ENCODE assay signal across 23 mouse cellular contexts in the genomic region with DNA sequence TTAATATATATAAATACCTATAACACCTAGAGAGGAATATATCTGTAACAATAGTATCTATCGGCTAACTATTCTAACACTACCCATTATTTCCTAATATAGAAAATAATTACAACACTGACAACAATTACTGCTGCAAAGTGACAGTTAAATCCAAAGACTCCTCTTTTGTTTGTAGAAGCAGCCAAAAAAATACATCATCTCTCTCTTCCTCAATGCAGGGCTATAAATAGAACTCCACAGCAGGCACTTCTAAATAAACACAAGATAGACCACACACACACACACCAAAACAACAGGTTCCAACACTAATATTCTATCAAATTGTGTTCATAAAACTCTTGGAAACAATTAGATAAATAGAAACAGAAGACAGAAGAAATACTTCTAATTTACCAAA. TPM values are rescaled to one million over a fixed set of nuclear protein-coding genes. Genes with fewer than 3 reads are reported as not detected.
DNase-seq lines count a peak whose midpoint lies in the region; ATAC-seq and TF ChIP-seq lines count a peak whose summit lies in the region.
"Had no signal": no experiment of that assay in that cellular context is flagged by ENCODE, and none has a peak within 500 bp of the region (broad histone marks: within the 10 kb centered on the region; RNA-seq: fewer than 3 reads in every experiment).

No protein-coding gene starts in this region.

- H3K9me3 ChIP-seq in heart, postnatal 0 days (replicated peaks; ENCODE audit: control insufficient read depth, low read length), result no peaks in the 10 kb centered on the region
- no peaks in the 10 kb centered on the region for H3K9me3 ChIP-seq in heart, embryonic 12.5 days (replicated peaks)
- H3K9me3 ChIP-seq in lung, embryonic 14.5 days (ENCODE audit: low read depth, low read length), result no peaks in the 10 kb centered on the region
- no peaks in the 10 kb centered on the region for H3K9me3 ChIP-seq in liver, embryonic 11.5 days (ENCODE audit: control insufficient read depth, low read length)
- H3K9me3 ChIP-seq: forebrain, embryonic 10.5 days; forebrain, embryonic 13.5 days; heart, embryonic 10.5 days; hindbrain, embryonic 10.5 days; hindbrain, embryonic 13.5 days had no signal

- H3K36me3 ChIP-seq in heart, postnatal 0 days (replicated peaks; ENCODE audit: control insufficient read depth, insufficient read depth, low read length), result peaks cover 10% of the 10 kb centered on the region
- H3K36me3 ChIP-seq in heart, embryonic 12.5 days, result peaks cover 23% of the 10 kb centered on the region
- peaks cover 20% of the 10 kb centered on the region for H3K36me3 ChIP-seq in lung, embryonic 14.5 days (ENCODE audit: insufficient read depth)
- H3K36me3 ChIP-seq in liver, embryonic 11.5 days (ENCODE audit: control insufficient read depth, insufficient read depth, low read length), result no peaks in the 10 kb centered on the region

- H3K27me3 ChIP-seq in heart, postnatal 0 days (ENCODE audit: control insufficient read depth, insufficient read depth, low read length), result no peaks in the 10 kb centered on the region
- H3K27me3 ChIP-seq in heart, embryonic 12.5 days (replicated peaks), result no peaks in the 10 kb centered on the region
- no peaks in the 10 kb centered on the region for H3K27me3 ChIP-seq in lung, embryonic 14.5 days (ENCODE audit: insufficient read depth, low read length)
- no peaks in the 10 kb centered on the region for H3K27me3 ChIP-seq in liver, embryonic 11.5 days (replicated peaks; ENCODE audit: control insufficient read depth, insufficient read depth, low read length)
- H3K27me3 ChIP-seq: forebrain, embryonic 13.5 days; hindbrain, embryonic 13.5 days had no signal

- TF ChIP-seq POLR2A in brain, embryonic 14.5 days (IDR thresholded peaks at IDR 0.05; ENCODE audit: borderline replicate concordance, extremely low read depth, insufficient read depth, insufficient read length, poor library complexity, severe bottlenecking), result no peak

- H3K4me2 ChIP-seq in heart, postnatal 0 days (ENCODE audit: low read depth, low read length), result no peak overlapping the region
- H3K4me2 ChIP-seq in heart, embryonic 12.5 days, result no peak overlapping the region
- no peak overlapping the region for H3K4me2 ChIP-seq in lung, embryonic 14.5 days
- H3K4me2 ChIP-seq in liver, embryonic 11.5 days, result no peak overlapping the region
- H3K4me2 ChIP-seq: forebrain, embryonic 13.5 days; hindbrain, embryonic 13.5 days had no signal

- no peak for TF ChIP-seq CTCF in gastrocnemius, adult 2 months (IDR thresholded peaks at IDR 0.05)
- no peak for TF ChIP-seq CTCF in heart, postnatal 0 days (IDR thresholded peaks at IDR 0.05; ENCODE audit: low read depth)
- no peak for TF ChIP-seq CTCF in lung, embryonic 14.5 days (IDR thresholded peaks at IDR 0.05; ENCODE audit: low read depth)
- TF ChIP-seq CTCF in brain, embryonic 14.5 days (IDR thresholded peaks at IDR 0.05; ENCODE audit: borderline replicate concordance, extremely low read depth, insufficient read depth, insufficient read length), result no peak

- no peak overlapping the region for H3K9ac ChIP-seq in heart, postnatal 0 days (replicated peaks; ENCODE audit: low read depth, low read length)
- H3K9ac ChIP-seq in heart, embryonic 12.5 days, result no peak overlapping the region
- H3K9ac ChIP-seq in lung, embryonic 14.5 days, result no peak overlapping the region
- no peak overlapping the region for H3K9ac ChIP-seq in liver, embryonic 11.5 days (ENCODE audit: low read depth, low read length)
- H3K9ac ChIP-seq: forebrain, embryonic 13.5 days; hindbrain, embryonic 13.5 days had no signal

- TF ChIP-seq EP300 in heart, postnatal 0 days (IDR thresholded peaks at IDR 0.05; ENCODE audit: low read depth), result no peak

- intact Hi-C loops in gastrocnemius, adult 2 months (cut with DNase I), result loop anchor here (2.0 kb wide), 1 partner anchor 19 kb away; no protein-coding TSS in a partner anchor

- peak overlapping the region; percentile 73 for H3K27ac ChIP-seq in gastrocnemius, adult 2 months
- H3K27ac ChIP-seq in heart, postnatal 0 days (ENCODE audit: low read depth), result no peak overlapping the region
- H3K27ac ChIP-seq in heart, embryonic 12.5 days (ENCODE audit: poor library complexity, severe bottlenecking), result no peak overlapping the region
- H3K27ac ChIP-seq in lung, embryonic 14.5 days (ENCODE audit: low read depth), result no peak overlapping the region
- H3K27ac ChIP-seq in liver, embryonic 11.5 days (ENCODE audit: low read depth, low read length), result no peak overlapping the region
- H3K27ac ChIP-seq: forebrain, embryonic 10.5 days; forebrain, embryonic 13.5 days; hindbrain, embryonic 10.5 days; hindbrain, embryonic 13.5 days had no signal

- WGBS in heart, postnatal 0 days, result 41% methylated on average over 1 of the region's 1 CpGs
- 87% methylated on average over 1 of the region's 1 CpGs for WGBS in heart, embryonic 12.5 days
- 73% methylated on average over 1 of the region's 1 CpGs for WGBS in lung, embryonic 14.5 days
- 94% methylated on average over 1 of the region's 1 CpGs for WGBS in liver, embryonic 11.5 days

- peak overlapping the region; percentile 19; the same call in 1 of the 2 replicates for H3K4me3 ChIP-seq in gastrocnemius, adult 2 months
- H3K4me3 ChIP-seq in heart, postnatal 0 days (ENCODE audit: low read depth, low read length), result no peak overlapping the region
- H3K4me3 ChIP-seq in heart, embryonic 12.5 days, result no peak overlapping the region
- H3K4me3 ChIP-seq in lung, embryonic 14.5 days (ENCODE audit: low read depth, low read length), result no peak overlapping the region
- no peak overlapping the region for H3K4me3 ChIP-seq in liver, embryonic 11.5 days (ENCODE audit: low read depth, low read length)
- H3K4me3 ChIP-seq: forebrain, embryonic 10.5 days; forebrain, embryonic 13.5 days; heart, embryonic 10.5 days; hindbrain, embryonic 10.5 days; hindbrain, embryonic 13.5 days had no signal

- H3K4me1 ChIP-seq in heart, postnatal 0 days (ENCODE audit: control insufficient read depth, insufficient read depth), result peaks cover 22% of the 10 kb centered on the region
- peaks cover 38% of the 10 kb centered on the region for H3K4me1 ChIP-seq in heart, embryonic 12.5 days (replicated peaks)
- H3K4me1 ChIP-seq in lung, embryonic 14.5 days (ENCODE audit: insufficient read depth), result no peaks in the 10 kb centered on the region
- 0 out of 2 replicates have a peak, but pooled peaks cover 7% of the 10 kb centered on the region for H3K4me1 ChIP-seq in liver, embryonic 11.5 days (replicated peaks; ENCODE audit: control insufficient read depth, insufficient read depth, low read length)

- no peak for ATAC-seq in heart, postnatal 0 days (ENCODE audit: insufficient read depth, low read depth)
- ATAC-seq in heart, embryonic 12.5 days (ENCODE audit: insufficient number of reproducible peaks, low FRiP score), result no peak
- ATAC-seq in lung, embryonic 14.5 days (ENCODE audit: insufficient read depth), result no peak
- ATAC-seq in liver, embryonic 11.5 days (replicated peaks; ENCODE audit: low FRiP score), result no peak
- ATAC-seq: activated CD4-positive, CD25-positive, alpha-beta regulatory T cell, adult 4 months; forebrain, embryonic 13.5 days; forebrain, embryonic 16.5 days had no signal

- DNase-seq in gastrocnemius, adult 2 months, result no peak
- no peak for DNase-seq in gastrocnemius, adult 8-10 months (ENCODE audit: low spot score in 2 of 2)
- DNase-seq in heart, postnatal 0 days (ENCODE audit: low spot score), result peak; percentile 48
- DNase-seq in lung, embryonic 14.5 days, result peak; percentile 63
- no peak for DNase-seq in lung, postnatal 10 days
- DNase-seq in brain, embryonic 14.5 days (ENCODE audit: low read depth), result peak; percentile 23
- no peak for DNase-seq in liver, embryonic 11.5 days (ENCODE audit: low spot score)
- DNase-seq: adrenal gland, adult 8-10 months; adrenal gland, postnatal 25 days; cerebellum, adult 18-20 months; cerebellum, adult 9-10 months; cerebellum, postnatal 14 days; gastrocnemius, postnatal 25 days; heart, postnatal 10 days; heart, postnatal 36 days had no signal

RNA-seq across cellular contexts. Expression of a gene that starts 21.8 kb away (rescaled TPM):
- 100 to 1,000 TPM; 256 to 358 TPM for total RNA-seq in gastrocnemius, adult 2 months (2021)
- 100 to 1,000 TPM; 281 to 318 (median 297) TPM for total RNA-seq in gastrocnemius, adult 8-10 months (2022)
- 62.9 and 63.3 TPM in 2 replicates for total RNA-seq in heart, postnatal 0 days (2014; rRNA removed; ENCODE audit: low replicate concordance)
- 44.2 and 45.0 TPM in 2 replicates for polyA plus RNA-seq in heart, postnatal 0 days (2015; fragmentation: Nextera tagmentation; extraction: Ambion mirVana)
- 60.1 and 62.9 TPM in 2 replicates for polyA plus RNA-seq in heart, embryonic 12.5 days (2016; fragmentation: Nextera tagmentation; extraction: Ambion mirVana)
- polyA plus RNA-seq in lung, embryonic 14.5 days (2014; fragmentation: Nextera tagmentation; extraction: Ambion mirVana), result 38.9 and 39.7 TPM in 2 replicates
- polyA plus RNA-seq in brain, embryonic 14.5 days (2012; rRNA removed), result 189 and 232 TPM in 2 replicates
- 13.9 and 14.8 TPM in 2 replicates for polyA plus RNA-seq in liver, embryonic 11.5 days (2014; fragmentation: Nextera tagmentation; extraction: Ambion mirVana)

Comparison
In these comparisons a context has a peak if more than half of its experiments do, and no peak if none do; other contexts are left out.
1. DNase-seq: peak in heart, postnatal 0 days (single experiment), lung, embryonic 14.5 days (single experiment) and brain, embryonic 14.5 days (single experiment); none in gastrocnemius, adult 2 months (single experiment), gastrocnemius, adult 8-10 months (0 of 2), lung, postnatal 10 days (single experiment) and liver, embryonic 11.5 days (single experiment).